ENCODE assay signal across 8 mouse cellular contexts in genomic region chr11:115604304-115604696, GRCm38 (mm10). TPM values are rescaled to one million over a fixed set of nuclear protein-coding genes. Genes with fewer than 3 reads are reported as not detected.
DNase-seq lines count a peak whose midpoint lies in the region; ATAC-seq and TF ChIP-seq lines count a peak whose summit lies in the region.

No protein-coding gene starts in this region.

- peak overlapping the region; percentile 87 for H3K4me3 ChIP-seq in heart, embryonic 10.5 days
- H3K4me3 ChIP-seq in E14TG2a.4 (replicated peaks; ENCODE audit: low read length): peak overlapping the region; percentile 99

- ATAC-seq in erythroblast, adult 5-6 weeks (replicated peaks; ENCODE audit: low FRiP score, poor library complexity, severe bottlenecking): peak; percentile 29

- H3K27me3 ChIP-seq in heart, embryonic 10.5 days (ENCODE audit: insufficient read depth, poor library complexity, severe bottlenecking): no peaks in the 10 kb centered on the region
- no peaks in the 10 kb centered on the region for H3K27me3 ChIP-seq in E14TG2a.4 (ENCODE audit: insufficient read depth, low read length)
- H3K27me3 ChIP-seq in splenic B cell, adult 2 months (ENCODE audit: control insufficient read depth, insufficient read depth, low read length, poor library complexity, severe bottlenecking): no peaks in the 10 kb centered on the region

- DNase-seq in heart, embryonic 10.5 days (ENCODE audit: low spot score): no peak
- DNase-seq in heart, adult 18-20 months: no peak
- DNase-seq in liver: peak; percentile 56
- peak; percentile 50 for DNase-seq in splenic B cell, adult 2 months (ENCODE audit: low read depth, low spot score)
- DNase-seq in urinary bladder, postnatal 36 days (ENCODE audit: low spot score in 2 of 2): no peak
- DNase-seq in layer of hippocampus, adult 9-11 months: no peak

- WGBS in heart, embryonic 10.5 days: under 1% methylated on average over 26 of the region's 26 CpGs

- H3K4me1 ChIP-seq in heart, embryonic 10.5 days: peaks cover 47% of the 10 kb centered on the region
- H3K4me1 ChIP-seq in E14TG2a.4 (replicated peaks; ENCODE audit: low read depth, low read length): peaks cover 81% of the 10 kb centered on the region

- peaks cover 46% of the 10 kb centered on the region for H3K36me3 ChIP-seq in heart, embryonic 10.5 days
- peaks cover 76% of the 10 kb centered on the region for H3K36me3 ChIP-seq in E14TG2a.4 (ENCODE audit: insufficient read depth, low read length)
- peaks cover 12% of the 10 kb centered on the region for H3K36me3 ChIP-seq in splenic B cell, adult 2 months (ENCODE audit: control insufficient read depth, insufficient read depth, low read length, poor library complexity, severe bottlenecking)

- H3K27ac ChIP-seq in heart, embryonic 10.5 days: peak overlapping the region; percentile 99

- no peak for TF ChIP-seq CTCF in E14TG2a.4 (conservative IDR thresholded peaks at IDR 0.05; ENCODE audit: low read length)

- no peaks in the 10 kb centered on the region for H3K9me3 ChIP-seq in heart, embryonic 10.5 days
- H3K9me3 ChIP-seq in E14TG2a.4 (ENCODE audit: low read length): no peaks in the 10 kb centered on the region

RNA-seq across cellular contexts. Expression of gene Gga3, which starts 0.4 kb away (rescaled TPM):
- 25.4 and 25.7 TPM in 2 replicates for polyA plus RNA-seq in heart, embryonic 10.5 days (2016; fragmentation: Nextera tagmentation; extraction: Ambion mirVana)
- 10 to 100 TPM; 16.1 to 19.0 TPM for total RNA-seq in heart, adult 18-20 months (2021)
- 7.9 and 12.3 TPM in 2 replicates for total RNA-seq in erythroblast, adult 5-6 weeks (2015; ENCODE audit: low replicate concordance)
- total RNA-seq in erythroblast, adult 5-6 weeks (2017; ENCODE audit: low replicate concordance): 12.8 and 18.4 TPM in 2 replicates

RNA-seq across cellular contexts. Expression of gene Mrps7, which starts 0.6 kb away (rescaled TPM):
- polyA plus RNA-seq in heart, embryonic 10.5 days (2016; fragmentation: Nextera tagmentation; extraction: Ambion mirVana): 105 and 108 TPM in 2 replicates
- 10 to 100 TPM; 81.0 to 83.5 TPM for total RNA-seq in heart, adult 18-20 months (2021)
- 4.8 and 14.2 TPM in 2 replicates for total RNA-seq in erythroblast, adult 5-6 weeks (2015; ENCODE audit: low replicate concordance)
- total RNA-seq in erythroblast, adult 5-6 weeks (2017; ENCODE audit: low replicate concordance): 6.4 and 13.0 TPM in 2 replicates

RNA-seq across cellular contexts. Expression of gene Mif4gd, which starts 8.5 kb away (rescaled TPM):
- polyA plus RNA-seq in heart, embryonic 10.5 days (2016; fragmentation: Nextera tagmentation; extraction: Ambion mirVana): 19.6 and 22.7 TPM in 2 replicates
- total RNA-seq in heart, adult 18-20 months (2021): 10 to 100 TPM; 51.1 to 54.2 TPM
- 13.0 and 26.1 TPM in 2 replicates for total RNA-seq in erythroblast, adult 5-6 weeks (2015; ENCODE audit: low replicate concordance)
- 10.3 and 11.9 TPM in 2 replicates for total RNA-seq in erythroblast, adult 5-6 weeks (2017; ENCODE audit: low replicate concordance)

RNA-seq across cellular contexts. Expression of gene Slc25a19, which starts 23.8 kb away (rescaled TPM):
- 33.5 and 45.5 TPM in 2 replicates for polyA plus RNA-seq in heart, embryonic 10.5 days (2016; fragmentation: Nextera tagmentation; extraction: Ambion mirVana)
- total RNA-seq in heart, adult 18-20 months (2021): 10 to 100 TPM; 35.3 to 38.3 TPM
- total RNA-seq in erythroblast, adult 5-6 weeks (2015; ENCODE audit: low replicate concordance): 1.7 and 5.0 TPM in 2 replicates
- total RNA-seq in erythroblast, adult 5-6 weeks (2017; ENCODE audit: low replicate concordance): 7.4 and 22.4 TPM in 2 replicates

RNA-seq across cellular contexts. Expression of gene Nup85, which starts 40.1 kb away (rescaled TPM):
- 179 and 208 TPM in 2 replicates for polyA plus RNA-seq in heart, embryonic 10.5 days (2016; fragmentation: Nextera tagmentation; extraction: Ambion mirVana)
- total RNA-seq in heart, adult 18-20 months (2021): 10 to 100 TPM; 18.3 to 20.0 TPM
- 39.3 and 72.1 TPM in 2 replicates for total RNA-seq in erythroblast, adult 5-6 weeks (2015; ENCODE audit: low replicate concordance)
- 52.1 and 69.3 TPM in 2 replicates for total RNA-seq in erythroblast, adult 5-6 weeks (2017; ENCODE audit: low replicate concordance)

Comparison
In these comparisons a context has a peak if more than half of its experiments do, and no peak if none do; other contexts are left out.
1. DNase-seq: peak in liver (single experiment) and splenic B cell, adult 2 months (single experiment); none in heart, embryonic 10.5 days (single experiment), heart, adult 18-20 months (0 of 2), urinary bladder, postnatal 36 days (0 of 2) and layer of hippocampus, adult 9-11 months (single experiment).
2. RNA of gene Mrps7, which starts 0.6 kb away (total RNA-seq): 81.0 to 83.5 TPM in heart, adult 18-20 months; 4.8 to 14.2 TPM in erythroblast, adult 5-6 weeks; every median in the first group is over 4 times any median in the second.